Mouse (Mus musculus) midbrain, postnatal 0 days (tissue): Measurements from ENCODE around the gene Caprin1. TPM values are rescaled to one million over a fixed set of nuclear protein-coding genes. Genes with fewer than 3 reads are reported as not detected.

Source experiments
- ATAC-seq: fragments of 200-750 bp; cut with Nextera tagmentation; 2 replicates; pipeline ENCODE4 v1.8.0; 2017; ENCODE audit warnings: moderate number of reproducible peaks, mild to moderate bottlenecking, moderate TSS enrichment, moderate library complexity; ENCODE audit not compliant: low FRiP score
- DNase-seq: peaks from one replicate; pipeline ENCODE4 v3.0.0-alpha.2; 2015; ENCODE audit warnings: low spot score
- H3K27ac ChIP-seq: fragments of 300-500 bp; sonication (generic); 2 replicates; pipeline ENCODE4 v1.5.1; 2014; ENCODE audit warnings: low read depth, mild to moderate bottlenecking, low read length, mixed read lengths
- H3K27me3 ChIP-seq: fragments of 300-500 bp; sonication (generic); 2 replicates; pipeline ENCODE4 v1.6.1; 2014; ENCODE audit warnings: low read length, control low read depth, mixed read lengths; ENCODE audit not compliant: insufficient read depth
- H3K36me3 ChIP-seq: fragments of 300-500 bp; sonication (generic); 2 replicates; pipeline ENCODE4 v1.6.1; 2014; ENCODE audit warnings: low read length, control low read depth, mixed read lengths; ENCODE audit not compliant: insufficient read depth
- H3K4me1 ChIP-seq: fragments of 300-500 bp; sonication (generic); 2 replicates; pipeline ENCODE4 v1.6.1; 2014; ENCODE audit warnings: mild to moderate bottlenecking, control low read depth, antibody characterized with exemption, low read length, mixed read lengths; ENCODE audit not compliant: insufficient read depth
- H3K4me2 ChIP-seq: fragments of 300-500 bp; sonication (generic); 2 replicates; pipeline ENCODE4 v1.6.1; 2014; ENCODE audit warnings: low read depth, mild to moderate bottlenecking, low read length, mixed read lengths; ENCODE audit not compliant: poor library complexity, severe bottlenecking
- H3K4me3 ChIP-seq: fragments of 300-500 bp; sonication (generic); 2 replicates; pipeline ENCODE4 v1.5.1; 2014; ENCODE audit warnings: low read depth, mild to moderate bottlenecking, low read length, moderate library complexity
- H3K9ac ChIP-seq: fragments of 300-500 bp; sonication (generic); replicated peaks from 2 replicates; pipeline ENCODE4 v1.6.1; 2014; ENCODE audit warnings: mild to moderate bottlenecking, low read length, moderate library complexity, mixed read lengths; ENCODE audit not compliant: poor library complexity, severe bottlenecking
- H3K9me3 ChIP-seq: fragments of 300-500 bp; sonication (generic); 2 replicates; pipeline ENCODE4 v1.6.1; 2016; ENCODE audit warnings: low read length, control low read depth
- CTCF ChIP-seq: IDR thresholded peaks from 2 replicates; pipeline ENCODE4 v1.5.1; 2016; ENCODE audit warnings: antibody characterized with exemption, mild to moderate bottlenecking
- WGBS: fragments of 180-500 bp; shearing (Covaris S2); extraction: QIAGEN DNeasy Blood & Tissue Kit; methylation state at CpG from one replicate; pipeline ENCODE4 v1.1.7; 2014; 5-methylcytosine and 5-hydroxymethylcytosine counted together
- microRNA-seq: library from miRNA; unstranded; fragments of <30 nt; microRNA quantifications from one replicate; pipeline ENCODE4, GENCODE M21; 2016; ENCODE audit warnings: borderline number of aligned reads
- polyA plus RNA-seq: library from polyadenylated mRNA; unstranded; fragments of >200 nt; fragmentation: Nextera tagmentation; extraction: Ambion mirVana; gene quantifications from 2 replicates; pipeline ENCODE4 v1.2.1, GENCODE M21; 2015
- total RNA-seq: library from RNA; depleted of rRNA; stranded (reverse); fragments of >200 nt; gene quantifications from 2 replicates; pipeline ENCODE4 v1.2.3, GENCODE M21; 2014; rRNA removed

Gene Caprin1
- total and polyA plus RNA-seq, 2 experiments from 2014 or later = 226 to 269 TPM

- no peak for DNase-seq
- Histone ChIP-seq H3K36me3 (peaks cover 4% of the 10 kb centered on the region; the same call in 1 of the 2 replicates), H3K9me3 (no peaks in the 10 kb centered on the region), H3K4me3 (no peak overlapping the region), H3K9ac (no peak overlapping the region), H3K4me1 (no peaks in the 10 kb centered on the region), H3K4me2 (no peak overlapping the region), H3K27me3 (no peaks in the 10 kb centered on the region), H3K27ac (no peak overlapping the region)
- no peak for ATAC-seq
- no peak for TF ChIP-seq CTCF
- WGBS = 64% methylated on average over 4 of the region's 4 CpGs
Measured at GRCm38 (mm10) chr2:103714412-103714811, 83.0 kb downstream of the Caprin1 start.

- H3K4me1 ChIP-seq = no peaks in the 10 kb centered on the region
- H3K9me3 ChIP-seq = no peaks in the 10 kb centered on the region
- DNase-seq (no peak), ATAC-seq (no peak)
- no peak overlapping the region for H3K9ac ChIP-seq
- H3K27ac ChIP-seq = no peak overlapping the region
- no peak for TF ChIP-seq CTCF
- H3K36me3 ChIP-seq = peaks cover 6% of the 10 kb centered on the region; the same call in 1 of the 2 replicates
- no peaks in the 10 kb centered on the region for H3K27me3 ChIP-seq
- H3K4me3 ChIP-seq = no peak overlapping the region
- H3K4me2 ChIP-seq = no peak overlapping the region
- WGBS = 91% methylated on average over 7 of the region's 7 CpGs
Measured at GRCm38 (mm10) chr2:103713831-103714230, 83.6 kb downstream of the Caprin1 start.

Small RNAs within 50 kb of the gene (microRNA-seq; reads per million reads assigned to microRNA genes)
- gene Gm22757 (not detected), gene Gm22761 (not detected)

Other genes with a start within 250 kb of the Caprin1 start
- gene Abtb2, start 231.3 kb downstream of the Caprin1 start, total RNA-seq = 21.8 and 22.0 TPM in 2 replicates
- 7.4 and 7.6 TPM in 2 replicates for gene Abtb2, start 231.3 kb downstream of the Caprin1 start, polyA plus RNA-seq
- 37.0 and 40.4 TPM in 2 replicates for gene Nat10, start 36.4 kb downstream of the Caprin1 start, total RNA-seq
- 12.7 and 15.9 TPM in 2 replicates for gene Nat10, start 36.4 kb downstream of the Caprin1 start, polyA plus RNA-seq
- gene Lmo2, start 160.3 kb upstream of the Caprin1 start, total RNA-seq = 16.1 and 22.2 TPM in 2 replicates
- gene Lmo2, start 160.3 kb upstream of the Caprin1 start, polyA plus RNA-seq = 22.9 and 23.4 TPM in 2 replicates
- 73.2 and 87.3 TPM in 2 replicates for gene Fbxo3, start 230.1 kb upstream of the Caprin1 start, total RNA-seq
- gene Fbxo3, start 230.1 kb upstream of the Caprin1 start, polyA plus RNA-seq = 69.3 and 71.7 TPM in 2 replicates
- gene 4931422A03Rik, start 230.7 kb upstream of the Caprin1 start, total RNA-seq = not detected in 2 replicates
- 2.2 and 2.8 TPM in 2 replicates for gene 4931422A03Rik, start 230.7 kb upstream of the Caprin1 start, polyA plus RNA-seq